Mouse (Mus musculus): ENCODE data around the gene Ly6g6c. TPM values are rescaled to one million over a fixed set of nuclear protein-coding genes. Genes with fewer than 3 reads are reported as not detected.

The Ly6g6c gene
- total RNA-seq (2021): not detected
- long read RNA-seq, experiment 1: 0 reads
- long read RNA-seq, experiment 2: 0 reads

- no peak for DNase-seq (ENCODE audit: low spot score in 2 of 2)
These were observed at the start of gene Ly6g6c for GRCm38 (mm10) chr17:35064951-35065947. Ly6g6c (plus strand) TSS chr17:35065388.

GRCm38 (mm10) chr17:35016376-35016775 is 48.8 kb upstream of the Ly6g6c start, which contains the start of gene Vwa7:
Vwa7 (plus strand) TSS chr17:35016579.
- no peak for DNase-seq (ENCODE audit: low spot score in 2 of 2)

- no peak for DNase-seq (ENCODE audit: low spot score in 2 of 2)
These were observed 48.1 kb upstream of the Ly6g6c start for GRCm38 (mm10) chr17:35016791-35017705.

GRCm38 (mm10) chr17:35017706-35018030 is 47.5 kb upstream of the Ly6g6c start:
- no peak for DNase-seq (ENCODE audit: low spot score in 2 of 2)

GRCm38 (mm10) chr17:35018171-35018570 is 47.0 kb upstream of the Ly6g6c start:
- no peak for DNase-seq (ENCODE audit: low spot score in 2 of 2)

GRCm38 (mm10) chr17:35019894-35020293 is 45.3 kb upstream of the Ly6g6c start:
- DNase-seq (ENCODE audit: low spot score in 2 of 2): no peak

GRCm38 (mm10) chr17:35020551-35020950 is 44.6 kb upstream of the Ly6g6c start:
- no peak for DNase-seq (ENCODE audit: low spot score in 2 of 2)

GRCm38 (mm10) chr17:35021163-35021808 is 43.9 kb upstream of the Ly6g6c start:
- DNase-seq (ENCODE audit: low spot score in 2 of 2): peak; percentile 85 to 93

GRCm38 (mm10) chr17:35021842-35022477 is 43.2 kb upstream of the Ly6g6c start:
- no peak for DNase-seq (ENCODE audit: low spot score in 2 of 2)

GRCm38 (mm10) chr17:35022541-35023060 is 42.6 kb upstream of the Ly6g6c start:
- DNase-seq (ENCODE audit: low spot score in 2 of 2): no peak

GRCm38 (mm10) chr17:35023221-35023620 is 42.0 kb upstream of the Ly6g6c start:
- DNase-seq (ENCODE audit: low spot score in 2 of 2): no peak

GRCm38 (mm10) chr17:35023756-35024155 is 41.4 kb upstream of the Ly6g6c start:
- no peak for DNase-seq (ENCODE audit: low spot score in 2 of 2)

GRCm38 (mm10) chr17:35024261-35024660 is 40.9 kb upstream of the Ly6g6c start:
- no peak for DNase-seq (ENCODE audit: low spot score in 2 of 2)

GRCm38 (mm10) chr17:35024691-35025488 is 40.3 kb upstream of the Ly6g6c start:
- no peak for DNase-seq (ENCODE audit: low spot score in 2 of 2)

GRCm38 (mm10) chr17:35026206-35026605 is 39.0 kb upstream of the Ly6g6c start:
- DNase-seq (ENCODE audit: low spot score in 2 of 2): no peak

GRCm38 (mm10) chr17:35027277-35028068 is 37.7 kb upstream of the Ly6g6c start, which contains the start of gene Sapcd1:
Sapcd1 (minus strand) TSS chr17:35028016.
- DNase-seq (ENCODE audit: low spot score in 2 of 2): peak; percentile 21 to 36

GRCm38 (mm10) chr17:35028315-35028714 is 36.9 kb upstream of the Ly6g6c start:
- DNase-seq (ENCODE audit: low spot score in 2 of 2): no peak

- no peak for DNase-seq (ENCODE audit: low spot score in 2 of 2)
These were observed 35.3 kb upstream of the Ly6g6c start for GRCm38 (mm10) chr17:35029691-35030532.

Data from left cerebral cortex, adult 18-20 months (tissue).